Mouse (Mus musculus) embryonic fibroblast, embryonic 13.5 days (primary cell): Measurements from ENCODE around the gene Hlf.

Experiments
- CTCF ChIP-seq: IDR thresholded peaks from 2 replicates; pipeline ENCODE4 v1.5.1; 2011; ENCODE audit warnings: mild to moderate bottlenecking, control low read depth, low read length, moderate library complexity, borderline replicate concordance; ENCODE audit not compliant: insufficient read depth
- POLR2A ChIP-seq: IDR thresholded peaks from 2 replicates; pipeline ENCODE4 v1.6.1; 2011; ENCODE audit warnings: low read depth, mild to moderate bottlenecking, control low read depth, low read length, moderate library complexity

GRCm38 (mm10) chr11:90389902-90390816 is 536 bp downstream of the Hlf start:
- TF ChIP-seq POLR2A: no peak
- TF ChIP-seq CTCF: no peak
